Mouse (Mus musculus) MEL (cell line): ENCODE data around the gene Pycr2. TPM values are rescaled to one million over a fixed set of nuclear protein-coding genes. Genes with fewer than 3 reads are reported as not detected.
A peak's percentile ranks its signal among the peaks of the same experiment; 100 is the strongest.

Source experiments
- DNase-seq: peaks from one replicate; pipeline ENCODE4 v3.0.0; 2011; ENCODE audit warnings: low read depth, low spot score
- H3K27ac ChIP-seq: 2 replicates; pipeline ENCODE4 v1.5.1; 2012; ENCODE audit warnings: low read depth, mild to moderate bottlenecking, control low read depth, low read length, moderate library complexity; ENCODE audit not compliant: control insufficient read depth
- H3K27me3 ChIP-seq, 2 experiments: fragments of 150-350 bp in 1 of 2; sonication (generic) in 1 of 2; 2 replicates each; pipeline ENCODE4 v1.6.1; 2012; ENCODE audit warnings: low read length in 2 of 2, mild to moderate bottlenecking in 2 of 2, improper control_type of control experiment in 1 of 2, moderate library complexity in 1 of 2; ENCODE audit not compliant: insufficient read depth in 2 of 2, control insufficient read depth in 1 of 2
- H3K36me3 ChIP-seq, 2 experiments: 2 replicates each; pipeline ENCODE4 v1.6.1; 2012 to 2014; ENCODE audit warnings: low read length in 2 of 2, improper control_type of control experiment in 1 of 2, inconsistent platforms in 1 of 2, mild to moderate bottlenecking in 1 of 2; ENCODE audit not compliant: insufficient read depth in 2 of 2, control insufficient read depth in 1 of 2
- H3K4me1 ChIP-seq, 2 experiments: fragments of 150-350 bp in 1 of 2; sonication (generic) in 1 of 2; 2 replicates each; pipeline ENCODE4 v1.6.1; 2012; ENCODE audit warnings: low read length in 2 of 2, improper control_type of control experiment in 1 of 2, mild to moderate bottlenecking in 1 of 2; ENCODE audit not compliant: insufficient read depth in 2 of 2, control insufficient read depth in 1 of 2
- H3K4me3 ChIP-seq, 2 experiments: fragments of 150-350 bp in 1 of 2; sonication (generic) in 1 of 2; 2 replicates each; pipeline ENCODE4 v1.5.1; 2012; ENCODE audit warnings: low read depth in 2 of 2, low read length in 2 of 2, mild to moderate bottlenecking in 2 of 2, moderate library complexity in 2 of 2, control low read depth in 1 of 2, improper control_type of control experiment in 1 of 2; ENCODE audit not compliant: control insufficient read depth in 1 of 2, insufficient read depth in 1 of 2
- H3K79me2 ChIP-seq: 2 replicates; pipeline ENCODE4 v1.6.1; 2012; ENCODE audit warnings: mild to moderate bottlenecking, low read length, moderate library complexity; ENCODE audit not compliant: control insufficient read depth, poor library complexity, insufficient read depth
- H3K9ac ChIP-seq: 2 replicates; pipeline ENCODE4 v1.6.1; 2012; ENCODE audit warnings: low read depth, mild to moderate bottlenecking, control low read depth, low read length, moderate library complexity; ENCODE audit not compliant: control insufficient read depth, poor library complexity, severe bottlenecking
- H3K9me3 ChIP-seq: fragments of 150-350 bp; sonication (generic); replicated peaks from 2 replicates; pipeline ENCODE4 v1.6.1; 2012; ENCODE audit warnings: mild to moderate bottlenecking, low read length, improper control_type of control experiment, moderate library complexity; ENCODE audit not compliant: insufficient read depth
- CHD1 ChIP-seq: IDR thresholded peaks from 2 replicates; pipeline ENCODE4 v1.6.1; 2012; ENCODE audit warnings: low read depth, mild to moderate bottlenecking, inconsistent platforms, low read length, improper control_type of control experiment
- CTCF ChIP-seq, 3 experiments: IDR thresholded peaks in 2 of 3; conservative IDR thresholded peaks in 1 of 3; 2 replicates each; pipeline ENCODE4 v1.5.1; 2011 to 2012; ENCODE audit warnings: low read length in 3 of 3, low read depth in 2 of 3, mild to moderate bottlenecking in 2 of 3, improper control_type of control experiment in 1 of 3, inconsistent platforms in 1 of 3, mixed read lengths in 1 of 3, moderate library complexity in 1 of 3; ENCODE audit not compliant: control insufficient read depth in 1 of 3, insufficient read depth in 1 of 3, poor library complexity in 1 of 3, severe bottlenecking in 1 of 3
- E2F4 ChIP-seq: IDR thresholded peaks from 2 replicates; pipeline ENCODE4 v1.6.1; 2011; ENCODE audit warnings: low read depth, low read length, improper control_type of control experiment, borderline replicate concordance
- GABPA ChIP-seq: IDR thresholded peaks from 2 replicates; pipeline ENCODE4 v1.6.1; 2012; ENCODE audit warnings: low read depth, mild to moderate bottlenecking, inconsistent platforms, low read length, improper control_type of control experiment, moderate library complexity
- HCFC1 ChIP-seq: IDR thresholded peaks from 2 replicates; pipeline ENCODE4 v1.6.1; 2012; ENCODE audit warnings: low read depth, mild to moderate bottlenecking, inconsistent platforms, low read length, improper control_type of control experiment, moderate library complexity
- KAT2A ChIP-seq: conservative IDR thresholded peaks from 2 replicates; pipeline ENCODE4 v1.6.1; 2012; ENCODE audit warnings: low read depth, low read length, improper control_type of control experiment, inconsistent platforms
- MAFK ChIP-seq: IDR thresholded peaks from 2 replicates; pipeline ENCODE4 v1.6.1; 2011; ENCODE audit warnings: low read depth, mild to moderate bottlenecking, low read length, improper control_type of control experiment, borderline replicate concordance
- MAX ChIP-seq: IDR thresholded peaks from 2 replicates; pipeline ENCODE4 v1.6.1; 2011; ENCODE audit warnings: low read length, improper control_type of control experiment
- MEF2A ChIP-seq: IDR thresholded peaks from 2 replicates; pipeline ENCODE4 v1.6.1; 2014; ENCODE audit warnings: low read depth, mild to moderate bottlenecking, inconsistent platforms, low read length, improper control_type of control experiment; ENCODE audit not compliant: poor library complexity, insufficient replicate concordance, severe bottlenecking; ENCODE audit errors: extremely low read depth
- MXI1 ChIP-seq: IDR thresholded peaks from 2 replicates; pipeline ENCODE4 v1.6.1; 2011; ENCODE audit warnings: mild to moderate bottlenecking, low read depth, low read length, improper control_type of control experiment
- MYB ChIP-seq: IDR thresholded peaks from 2 replicates; pipeline ENCODE4 v1.6.1; 2011; ENCODE audit warnings: mild to moderate bottlenecking, low read depth, low read length, improper control_type of control experiment
- MYC ChIP-seq: IDR thresholded peaks from 2 replicates; pipeline ENCODE4 v1.6.1; 2011; ENCODE audit warnings: low read depth, mild to moderate bottlenecking, low read length, improper control_type of control experiment, moderate library complexity
- NELFE ChIP-seq: IDR thresholded peaks from 2 replicates; pipeline ENCODE4 v1.6.1; 2011; ENCODE audit warnings: low read depth, low read length, improper control_type of control experiment
- POLR2AphosphoS2 ChIP-seq: IDR thresholded peaks from 2 replicates; pipeline ENCODE4 v1.6.1; 2011; ENCODE audit warnings: low read length, improper control_type of control experiment
- RCOR1 ChIP-seq: IDR thresholded peaks from 2 replicates; pipeline ENCODE4 v1.6.1; 2012; ENCODE audit warnings: low read depth, mild to moderate bottlenecking, inconsistent platforms, low read length, improper control_type of control experiment
- SIN3A ChIP-seq: IDR thresholded peaks from 2 replicates; pipeline ENCODE4 v1.6.1; 2012; ENCODE audit warnings: low read length, improper control_type of control experiment, inconsistent platforms
- SMC3 ChIP-seq: IDR thresholded peaks from 2 replicates; pipeline ENCODE4 v1.6.1; 2011; ENCODE audit warnings: low read depth, low read length, improper control_type of control experiment
- UBTF ChIP-seq: IDR thresholded peaks from 2 replicates; pipeline ENCODE4 v1.6.1; 2012; ENCODE audit warnings: low read depth, mild to moderate bottlenecking, inconsistent platforms, low read length, improper control_type of control experiment, moderate library complexity, borderline replicate concordance; ENCODE audit not compliant: insufficient read depth
- ZNF384 ChIP-seq: IDR thresholded peaks from 2 replicates; pipeline ENCODE4 v1.6.1; 2012; ENCODE audit warnings: low read depth, mild to moderate bottlenecking, inconsistent platforms, low read length, improper control_type of control experiment
- polyA plus RNA-seq, 2 experiments: library from polyadenylated mRNA; stranded (reverse) in 1 of 2; unstranded in 1 of 2; fragments of >175 nt in 1 of 2; fragments of >200 nt in 1 of 2; gene quantifications; 2 replicates each; pipeline versions ENCODE4 v1.2.1 to v1.2.4; 2012; ENCODE audit warnings: low replicate concordance in 2 of 2, low read depth in 1 of 2; ENCODE audit not compliant: insufficient read length in 2 of 2, insufficient read depth in 1 of 2, missing spikeins in 1 of 2
- total RNA-seq: library from RNA; depleted of rRNA; stranded (reverse); fragments of 300-350 nt; gene quantifications from 2 replicates; pipeline ENCODE4 v1.2.3, GENCODE M21; 2012

Pycr2 gene
- total and polyA plus RNA-seq, 3 experiments, result 125 to 183 TPM; not detected in 1

DNA sequence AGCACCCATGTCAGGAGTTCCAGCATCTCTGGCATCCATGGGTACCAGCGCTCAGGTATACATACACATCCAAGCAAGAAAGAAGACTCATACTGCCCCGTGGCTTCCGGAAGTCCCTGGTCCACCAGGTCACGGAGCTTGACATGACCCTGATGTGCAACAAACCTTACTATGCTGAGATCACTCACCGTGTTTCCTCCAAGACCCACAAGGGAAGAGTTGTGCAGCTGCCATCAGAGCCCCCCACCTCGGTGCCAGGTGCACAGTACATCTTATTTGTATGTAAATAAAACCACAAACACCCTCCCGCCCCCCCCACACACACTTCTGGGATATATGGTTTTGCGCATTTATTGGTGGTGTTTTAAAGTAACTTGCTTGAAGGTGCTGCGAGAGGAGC is 29.0 kb upstream of the Pycr2 start:
- H3K27me3 ChIP-seq, result no peaks in the 10 kb centered on the region; a peak in 1 of 4 replicates
- H3K4me3 ChIP-seq, result no peak overlapping the region
- H3K9me3 ChIP-seq, result no peaks in the 10 kb centered on the region
- no peaks in the 10 kb centered on the region for H3K79me2 ChIP-seq
- no peak overlapping the region for H3K27ac ChIP-seq
- no peak for DNase-seq
- H3K36me3 ChIP-seq, result no peaks in the 10 kb centered on the region; a peak in 1 of 4 replicates
- no peak overlapping the region for H3K9ac ChIP-seq
- no peak for TF ChIP-seq CHD1
- no peak for TF ChIP-seq MYC
- TF ChIP-seq SIN3A, result no peak
- no peak for TF ChIP-seq KAT2A
- TF ChIP-seq SMC3, result no peak
- no peak for TF ChIP-seq NELFE
- TF ChIP-seq GABPA, result no peak
- no peak for TF ChIP-seq MAFK
- TF ChIP-seq ZNF384, result no peak
- TF ChIP-seq POLR2AphosphoS2, result no peak
- no peak for TF ChIP-seq MXI1
- no peak for TF ChIP-seq RCOR1
- TF ChIP-seq MAX, result no peak
- no peak for TF ChIP-seq MYB
- no peak for TF ChIP-seq E2F4
- TF ChIP-seq HCFC1, result no peak
- TF ChIP-seq MEF2A, result no peak
- no peak for TF ChIP-seq UBTF
- H3K4me1 ChIP-seq, result no peaks in the 10 kb centered on the region; a peak in 1 of 4 replicates

DNA sequence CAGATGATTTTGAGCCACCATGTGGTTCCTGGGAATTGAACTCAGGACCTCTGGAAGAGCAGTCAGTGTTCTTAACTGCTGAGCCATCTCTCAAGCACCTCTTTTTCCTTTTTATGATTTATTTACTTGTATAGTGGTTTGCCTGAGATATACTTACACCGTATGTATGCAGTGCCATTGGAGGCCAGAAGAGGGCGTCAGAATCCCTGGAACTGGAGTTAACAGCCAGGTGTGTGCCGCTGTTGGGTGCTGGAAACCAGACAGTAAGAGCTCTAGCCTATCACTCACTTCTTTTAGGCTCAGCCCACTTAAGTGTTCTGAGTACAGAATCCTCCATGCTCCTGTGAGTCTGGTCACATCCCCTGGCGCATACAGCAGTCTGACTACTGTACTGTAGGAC is 26.6 kb upstream of the Pycr2 start:
- TF ChIP-seq CTCF (IDR thresholded peaks at IDR 0.05 in 2 of 3, conservative IDR thresholded peaks at IDR 0.05 in 1 of 3; ENCODE audit: control insufficient read depth in 1 of 3, insufficient read depth in 1 of 3, low read depth in 2 of 3, low read length in 3 of 3, poor library complexity in 1 of 3, severe bottlenecking in 1 of 3), result peak; percentile 26 to 55 (median 28); a peak in 5 of 6 replicates
- no peak for TF ChIP-seq NELFE
- DNase-seq, result no peak
- Histone ChIP-seq H3K79me2 (no peaks in the 10 kb centered on the region), H3K4me1 (peaks cover 0 to 8% of the 10 kb centered on the region in 2 experiments; a peak in 2 of 4 replicates), H3K27me3 (no peaks in the 10 kb centered on the region; a peak in 2 of 4 replicates), H3K27ac (no peak overlapping the region), H3K9me3 (no peaks in the 10 kb centered on the region), H3K4me3 (no peak overlapping the region), H3K36me3 (peaks cover 0 to 8% of the 10 kb centered on the region in 2 experiments; a peak in 2 of 4 replicates), H3K9ac (no peak overlapping the region)
